Mouse (Mus musculus) ES-E14 (cell line): ENCODE data around the gene Abl1. TPM values are rescaled to one million over a fixed set of nuclear protein-coding genes. Genes with fewer than 3 reads are reported as not detected.
A peak's percentile ranks its signal among the peaks of the same experiment; 100 is the strongest.

Experiments
- DNase-seq: peaks from one replicate; pipeline ENCODE4 v3.0.0-alpha.2; 2013; ENCODE audit warnings: low read depth, low spot score
- H3K27ac ChIP-seq: 2 replicates; pipeline ENCODE4 v1.5.1; 2012; ENCODE audit warnings: low read depth, mild to moderate bottlenecking, low read length, moderate library complexity, mixed read lengths; ENCODE audit not compliant: poor library complexity, insufficient read depth, severe bottlenecking
- H3K36me3 ChIP-seq: 2 replicates; pipeline ENCODE4 v1.6.1; 2012; ENCODE audit warnings: mild to moderate bottlenecking, low read length, moderate library complexity, mixed read lengths; ENCODE audit not compliant: control insufficient read depth, poor library complexity, insufficient read depth, severe bottlenecking
- H3K4me1 ChIP-seq, 2 experiments: fragments of 150-350 bp in 1 of 2; sonication (generic) in 1 of 2; 2 replicates each; pipeline ENCODE4 v1.6.1; 2012; ENCODE audit warnings: low read length in 2 of 2, mild to moderate bottlenecking in 1 of 2, mixed read lengths in 1 of 2; ENCODE audit not compliant: control insufficient read depth in 2 of 2, insufficient read depth in 2 of 2, poor library complexity in 1 of 2
- H3K4me3 ChIP-seq, 2 experiments: fragments of 150-350 bp in 1 of 2; sonication (generic) in 1 of 2; 2 replicates each; pipeline ENCODE4 v1.5.1; 2012; ENCODE audit warnings: low read length in 2 of 2, low read depth in 1 of 2, mild to moderate bottlenecking in 1 of 2, mixed read lengths in 1 of 2; ENCODE audit not compliant: insufficient read depth in 1 of 2, poor library complexity in 1 of 2, severe bottlenecking in 1 of 2
- H3K9ac ChIP-seq: 2 replicates; pipeline ENCODE4 v1.6.1; 2012; ENCODE audit warnings: low read depth, mild to moderate bottlenecking, low read length, mixed read lengths; ENCODE audit not compliant: poor library complexity, insufficient read depth, severe bottlenecking
- H3K9me3 ChIP-seq: fragments of 150-350 bp; sonication (generic); 2 replicates; pipeline ENCODE4 v1.6.1; 2012; ENCODE audit warnings: low read depth, mild to moderate bottlenecking, low read length; ENCODE audit not compliant: control insufficient read depth, insufficient read depth
- CHD2 ChIP-seq: IDR thresholded peaks from 2 replicates; pipeline ENCODE4 v1.6.1; 2014; ENCODE audit warnings: mild to moderate bottlenecking, low read depth, low read length, inconsistent platforms
- HCFC1 ChIP-seq: IDR thresholded peaks from 2 replicates; pipeline ENCODE4 v1.6.1; 2012; ENCODE audit warnings: low read length, inconsistent platforms, borderline replicate concordance; ENCODE audit not compliant: insufficient read depth
- MAFK ChIP-seq: IDR thresholded peaks from 2 replicates; pipeline ENCODE4 v1.6.1; 2014; ENCODE audit warnings: mild to moderate bottlenecking, low read depth, low read length, inconsistent platforms; ENCODE audit not compliant: insufficient read depth
- ZC3H11A ChIP-seq: IDR thresholded peaks from 2 replicates; pipeline ENCODE4 v1.6.1; 2012; ENCODE audit warnings: low read depth, mild to moderate bottlenecking, inconsistent platforms, low read length, borderline replicate concordance
- ZNF384 ChIP-seq: IDR thresholded peaks from 2 replicates; pipeline ENCODE4 v1.6.1; 2012; ENCODE audit warnings: low read depth, low read length, inconsistent platforms
- in situ Hi-C, 2 experiments: fragments of 600-800 bp; cut with MboI; formaldehyde crosslinking; loops; one replicate each; pipeline ENCODE4 v1.15.1; 2025; ENCODE audit warnings: low sequenced_read_pairs in 2 of 2, inconsistent platforms in 1 of 2; ENCODE audit not compliant: unreplicated experiment in 2 of 2
- total RNA-seq: library from RNA; depleted of rRNA; stranded (reverse); fragments of 300-350 nt; gene quantifications from 2 replicates; pipeline ENCODE4 v1.2.3, GENCODE M21; 2012

The Abl1 gene
- total RNA-seq, 1 experiment, result 41.9 TPM

DNA sequence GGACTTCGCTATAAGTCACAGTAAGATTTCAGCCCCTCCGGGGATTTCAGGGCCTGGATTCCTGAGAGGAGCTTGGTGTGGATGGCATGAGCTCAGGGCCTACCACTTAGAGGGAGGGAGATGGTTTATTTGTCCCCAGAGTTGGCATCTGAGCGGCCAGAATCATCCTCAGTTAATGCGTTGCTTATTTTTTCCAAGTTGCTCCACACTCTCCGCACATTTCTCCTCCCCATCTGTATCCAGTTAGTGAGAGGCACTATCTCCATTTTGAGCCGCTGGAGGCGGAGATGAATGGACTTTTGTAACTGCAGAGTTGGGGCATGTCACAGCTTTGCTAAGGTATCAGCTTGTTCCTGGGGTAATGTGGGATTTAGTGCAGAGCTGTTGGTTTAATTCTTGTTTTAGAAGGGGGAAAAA is 72.9 kb downstream of the Abl1 start:
- Histone ChIP-seq H3K4me1 (peaks cover 4 to 27% of the 10 kb centered on the region in 2 experiments), H3K4me3 (peak overlapping the region in 1 of 2 experiments; percentile 72; a peak in 2 of 4 replicates), H3K36me3 (no peaks in the 10 kb centered on the region), H3K9me3 (no peaks in the 10 kb centered on the region), H3K9ac (peak overlapping the region; percentile 18; the same call in 1 of the 2 replicates), H3K27ac (no peak overlapping the region)
- TF ChIP-seq ZC3H11A (no peak), HCFC1 (no peak), CHD2 (no peak), ZNF384 (no peak), MAFK (no peak)
- no peak for DNase-seq
- in situ Hi-C loops, result no loop called here

DNA sequence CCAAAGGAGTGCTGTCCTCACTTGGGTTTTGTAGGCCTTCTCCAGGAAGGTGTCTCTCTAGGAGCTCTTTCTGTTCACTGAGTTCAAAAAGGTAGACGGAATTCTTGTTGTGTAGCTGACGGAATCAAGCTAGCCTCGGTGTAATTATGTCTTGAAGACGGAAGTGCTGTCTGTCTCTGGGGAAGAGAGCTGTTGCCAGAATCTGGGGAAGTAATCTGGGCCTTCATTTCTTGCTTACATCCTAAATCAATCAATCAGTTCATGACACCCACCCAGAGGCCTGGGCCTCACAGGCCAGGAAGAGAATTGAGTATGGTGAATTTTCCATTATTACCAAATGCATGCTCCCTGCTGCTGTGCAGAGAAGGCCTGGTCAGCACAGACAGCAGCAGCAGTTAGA is 73.4 kb downstream of the Abl1 start:
- DNase-seq, result no peak
- no peaks in the 10 kb centered on the region for H3K9me3 ChIP-seq
- no peaks in the 10 kb centered on the region for H3K36me3 ChIP-seq
- peaks cover 4 to 27% of the 10 kb centered on the region in 2 experiments for H3K4me1 ChIP-seq
- no peak overlapping the region; the same call in 1 of the 2 replicates for H3K9ac ChIP-seq
- TF ChIP-seq MAFK (no peak), HCFC1 (no peak), CHD2 (no peak), ZNF384 (no peak), ZC3H11A (no peak)
- in situ Hi-C loops, result no loop called here
- no peak overlapping the region for H3K27ac ChIP-seq
- H3K4me3 ChIP-seq, result no peak overlapping the region

DNA sequence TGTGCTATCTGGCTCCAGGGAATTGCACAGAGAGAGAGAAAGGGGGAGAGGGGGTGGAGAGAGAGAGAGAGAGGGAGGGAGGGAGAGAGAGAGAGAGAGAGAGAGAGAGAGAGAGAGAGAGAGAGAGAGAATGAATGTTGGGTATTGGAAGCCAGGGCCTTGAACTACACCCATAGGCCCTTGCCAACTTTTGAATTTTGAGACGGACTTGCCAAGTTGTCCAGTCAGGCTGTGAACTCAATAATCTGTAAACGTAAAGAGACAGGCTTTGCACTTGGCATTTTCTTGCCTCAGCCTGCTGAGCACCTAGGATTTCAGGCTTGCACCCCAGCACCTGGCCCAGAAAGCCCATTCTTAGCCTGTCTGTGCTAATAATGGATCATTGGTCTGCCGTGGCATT is 74.0 kb downstream of the Abl1 start:
- H3K4me3 ChIP-seq, result no peak overlapping the region
- TF ChIP-seq CHD2 (no peak), ZC3H11A (no peak)
- no peaks in the 10 kb centered on the region for H3K36me3 ChIP-seq
- in situ Hi-C loops, result no loop called here
- H3K27ac ChIP-seq, result no peak overlapping the region; the same call in 1 of the 2 replicates
- H3K4me1 ChIP-seq, result peaks cover 4 to 27% of the 10 kb centered on the region in 2 experiments
- no peak overlapping the region for H3K9ac ChIP-seq
- no peaks in the 10 kb centered on the region for H3K9me3 ChIP-seq
- DNase-seq, result no peak

DNA sequence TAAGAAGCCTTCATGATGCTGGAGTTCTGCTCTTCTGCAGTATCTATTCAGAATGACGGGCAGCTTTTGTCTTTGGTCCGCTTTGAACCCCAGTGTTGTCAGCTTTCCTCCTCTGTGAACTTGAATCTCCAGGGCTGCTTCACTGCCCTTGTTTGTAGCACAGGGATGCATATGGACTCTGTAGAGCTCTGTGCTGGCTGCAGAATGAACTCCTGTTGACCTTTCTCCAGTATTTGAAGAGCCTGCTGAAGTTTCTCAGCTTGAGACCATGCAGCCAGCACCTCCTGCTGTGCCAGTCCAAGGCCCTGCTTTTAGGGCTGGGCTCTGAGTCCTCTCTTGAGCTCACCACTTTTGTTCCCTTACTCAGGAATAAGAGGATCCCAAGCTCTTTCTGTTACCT is 74.7 kb downstream of the Abl1 start:
- Histone ChIP-seq H3K36me3 (no peaks in the 10 kb centered on the region), H3K9me3 (no peaks in the 10 kb centered on the region), H3K9ac (no peak overlapping the region), H3K27ac (no peak overlapping the region), H3K4me3 (no peak overlapping the region), H3K4me1 (peaks cover 4 to 27% of the 10 kb centered on the region in 2 experiments)
- in situ Hi-C loops, result no loop called here
- peak; percentile 73 for DNase-seq
- TF ChIP-seq CHD2 (no peak), ZC3H11A (no peak), HCFC1 (no peak), ZNF384 (no peak), MAFK (no peak)

DNA sequence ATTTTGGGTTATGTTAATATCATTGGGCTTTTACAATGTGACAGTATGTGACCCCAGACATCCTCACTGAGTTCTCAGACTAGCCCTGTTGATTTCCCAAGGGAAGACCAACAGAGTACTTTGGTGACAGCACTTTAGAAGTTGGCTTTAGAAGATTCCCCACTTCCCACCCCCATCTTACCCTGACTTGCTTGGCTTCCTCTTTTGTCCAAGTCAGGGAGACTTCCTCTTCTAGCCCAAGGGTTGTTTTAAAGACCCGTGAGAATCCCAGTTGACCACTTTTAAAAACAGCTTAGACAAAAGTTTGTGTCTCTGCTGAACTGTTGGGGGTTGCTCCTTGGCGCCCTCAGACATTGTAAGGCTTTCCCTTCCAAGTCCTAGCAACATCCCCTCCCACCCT is 75.1 kb downstream of the Abl1 start:
- H3K4me3 ChIP-seq, result no peak overlapping the region
- no peak overlapping the region for H3K9ac ChIP-seq

More for the DNA sequence above, 75.1 kb downstream of the Abl1 start:
- Histone ChIP-seq H3K4me1 (peaks cover 4 to 27% of the 10 kb centered on the region in 2 experiments), H3K9me3 (no peaks in the 10 kb centered on the region), H3K36me3 (no peaks in the 10 kb centered on the region), H3K27ac (peak overlapping the region; percentile 68; the same call in 1 of the 2 replicates)
- no peak for DNase-seq
- in situ Hi-C loops, result no loop called here
- TF ChIP-seq ZC3H11A (no peak), ZNF384 (no peak), HCFC1 (no peak), CHD2 (no peak), MAFK (no peak)
